Mouse (Mus musculus) kidney, postnatal 0 days (tissue): ENCODE measurements around the gene Il4. TPM values are rescaled to one million over a fixed set of nuclear protein-coding genes. Genes with fewer than 3 reads are reported as not detected.

Experiments used
- ATAC-seq: fragments of 200-750 bp; cut with Nextera tagmentation; replicated peaks from 2 replicates; pipeline ENCODE4 v1.8.0; 2017; ENCODE audit warnings: low read depth, moderate number of reproducible peaks, moderate TSS enrichment, moderate library complexity; ENCODE audit not compliant: low FRiP score
- DNase-seq: peaks from one replicate; pipeline ENCODE4 v3.0.0-alpha.2; 2016; ENCODE audit warnings: low spot score
- H3K27ac ChIP-seq: fragments of 300-500 bp; sonication (generic); 2 replicates; pipeline ENCODE4 v1.5.1; 2014; ENCODE audit warnings: mild to moderate bottlenecking
- H3K27me3 ChIP-seq: fragments of 300-500 bp; sonication (generic); 2 replicates; pipeline ENCODE4 v1.6.1; 2014; ENCODE audit warnings: low read length, mixed read lengths; ENCODE audit not compliant: insufficient read depth
- H3K36me3 ChIP-seq: fragments of 300-500 bp; sonication (generic); 2 replicates; pipeline ENCODE4 v1.6.1; 2014; ENCODE audit warnings: low read length, mixed read lengths; ENCODE audit not compliant: insufficient read depth
- H3K4me1 ChIP-seq: fragments of 300-500 bp; sonication (generic); replicated peaks from 2 replicates; pipeline ENCODE4 v1.6.1; 2014; ENCODE audit warnings: antibody characterized with exemption, low read length, mixed read lengths; ENCODE audit not compliant: insufficient read depth
- H3K4me2 ChIP-seq: fragments of 300-500 bp; sonication (generic); 2 replicates; pipeline ENCODE4 v1.6.1; 2014; ENCODE audit warnings: mild to moderate bottlenecking, low read length, moderate library complexity, mixed read lengths
- H3K4me3 ChIP-seq: fragments of 300-500 bp; sonication (generic); replicated peaks from 2 replicates; pipeline ENCODE4 v1.5.1; 2014; ENCODE audit warnings: low read depth, low read length
- H3K9ac ChIP-seq: fragments of 300-500 bp; sonication (generic); 2 replicates; pipeline ENCODE4 v1.6.1; 2014; ENCODE audit warnings: low read depth, low read length
- H3K9me3 ChIP-seq: fragments of 300-500 bp; sonication (generic); replicated peaks from 2 replicates; pipeline ENCODE4 v1.6.1; 2016; ENCODE audit warnings: low read length, inconsistent platforms, mixed read lengths
- CTCF ChIP-seq: IDR thresholded peaks from 2 replicates; pipeline ENCODE4 v1.5.1; 2016; ENCODE audit warnings: antibody characterized with exemption, low read depth, mild to moderate bottlenecking, moderate library complexity
- WGBS: fragments of 180-500 bp; shearing (Covaris S2); extraction: QIAGEN DNeasy Blood & Tissue Kit; methylation state at CpG from one replicate; pipeline ENCODE4 v1.1.7; 2014; 5-methylcytosine and 5-hydroxymethylcytosine counted together
- polyA plus RNA-seq: library from polyadenylated mRNA; unstranded; fragments of >200 nt; fragmentation: Nextera tagmentation; extraction: Ambion mirVana; gene quantifications from 2 replicates; pipeline ENCODE4 v1.2.1, GENCODE M21; 2015

The Il4 gene
- polyA plus RNA-seq, 1 experiment from 2014 or later, result 0.78 TPM

- Histone ChIP-seq H3K4me2 (no peak overlapping the region), H3K4me1 (no peaks in the 10 kb centered on the region), H3K27ac (no peak overlapping the region), H3K9ac (no peak overlapping the region), H3K4me3 (no peak overlapping the region), H3K27me3 (no peaks in the 10 kb centered on the region), H3K9me3 (no peaks in the 10 kb centered on the region), H3K36me3 (no peaks in the 10 kb centered on the region)
- TF ChIP-seq CTCF, result peak; percentile 84
- ATAC-seq (0 out of 2 replicates have a peak, but pooled peaks have one; percentile 59), DNase-seq (peak; percentile 91)
- WGBS, result 10% methylated on average over 1 of the region's 1 CpGs
Measured at GRCm38 (mm10) chr11:53627859-53628258, 9.4 kb upstream of the Il4 start.

- H3K27me3 ChIP-seq, result no peaks in the 10 kb centered on the region
- no peaks in the 10 kb centered on the region for H3K36me3 ChIP-seq
- H3K4me1 ChIP-seq, result no peaks in the 10 kb centered on the region
- no peak overlapping the region for H3K27ac ChIP-seq
- DNase-seq (no peak), ATAC-seq (no peak)
- H3K9ac ChIP-seq, result no peak overlapping the region
- WGBS, result 52% methylated on average over 17 of the region's 17 CpGs
- H3K4me3 ChIP-seq, result no peak overlapping the region
- no peak for TF ChIP-seq CTCF
- H3K4me2 ChIP-seq, result no peak overlapping the region
- no peaks in the 10 kb centered on the region for H3K9me3 ChIP-seq
Measured at GRCm38 (mm10) chr11:53626802-53627373, 8.4 kb upstream of the Il4 start.

DNA sequence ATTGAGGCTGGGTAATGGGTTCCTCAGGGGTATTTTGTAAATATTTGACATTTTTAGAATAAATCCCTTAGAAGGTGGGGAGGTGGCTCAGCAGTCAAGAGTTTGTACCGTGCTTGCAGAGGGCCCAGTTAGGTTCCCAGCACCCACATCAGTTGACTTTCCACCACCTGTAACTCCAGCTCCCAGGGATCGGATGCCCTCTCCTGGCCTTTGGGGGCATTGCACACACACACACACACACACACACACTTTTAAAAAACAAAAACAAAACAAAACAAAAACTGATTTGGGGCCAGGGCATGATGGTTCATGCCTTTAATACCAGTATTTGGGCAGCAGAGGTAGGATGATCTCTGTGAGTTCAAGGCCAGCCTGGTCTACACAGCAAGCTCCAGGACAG, 5.7 kb upstream of the Il4 start:
- Histone ChIP-seq H3K27ac (no peak overlapping the region), H3K4me1 (no peaks in the 10 kb centered on the region), H3K4me3 (no peak overlapping the region), H3K9me3 (no peaks in the 10 kb centered on the region), H3K27me3 (no peaks in the 10 kb centered on the region), H3K9ac (no peak overlapping the region), H3K36me3 (no peaks in the 10 kb centered on the region), H3K4me2 (no peak overlapping the region)
- DNase-seq (no peak), ATAC-seq (no peak)
- WGBS, result 98% methylated on average over 2 of the region's 2 CpGs
- no peak for TF ChIP-seq CTCF

- 76% methylated on average over 9 of the region's 9 CpGs for WGBS
- DNase-seq, result no peak
- H3K4me1 ChIP-seq, result no peaks in the 10 kb centered on the region
- H3K4me3 ChIP-seq, result no peak overlapping the region
- H3K4me2 ChIP-seq, result no peak overlapping the region
- no peaks in the 10 kb centered on the region for H3K27me3 ChIP-seq
- no peaks in the 10 kb centered on the region for H3K36me3 ChIP-seq
- ATAC-seq, result no peak
- no peak overlapping the region for H3K27ac ChIP-seq
- no peak for TF ChIP-seq CTCF
- no peaks in the 10 kb centered on the region for H3K9me3 ChIP-seq
- no peak overlapping the region for H3K9ac ChIP-seq
Measured at GRCm38 (mm10) chr11:53623573-53623972, 5.1 kb upstream of the Il4 start.

DNA sequence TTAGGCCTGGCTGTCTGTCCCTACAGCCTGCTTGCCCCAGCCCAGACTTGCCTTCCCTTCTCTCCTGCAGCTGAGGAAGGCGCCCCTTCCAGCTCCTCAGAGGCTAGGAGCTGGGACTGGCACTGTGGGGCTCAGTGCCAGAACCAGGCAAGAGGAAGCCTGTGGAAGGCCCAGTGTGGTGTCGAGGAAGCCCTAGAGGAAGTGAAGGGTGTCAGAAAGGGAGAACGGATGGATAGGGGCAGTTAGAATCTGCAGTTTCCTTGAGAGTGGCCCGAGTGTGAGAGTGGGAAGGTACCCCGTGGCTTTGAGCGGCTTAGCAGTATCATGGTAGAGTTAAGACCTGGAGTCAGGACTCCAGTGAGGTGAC, 4.0 kb upstream of the Il4 start:
- no peak for DNase-seq
- H3K4me1 ChIP-seq, result no peaks in the 10 kb centered on the region
- 73% methylated on average over 6 of the region's 6 CpGs for WGBS
- ATAC-seq, result no peak
- H3K36me3 ChIP-seq, result no peaks in the 10 kb centered on the region
- TF ChIP-seq CTCF, result no peak
- H3K9me3 ChIP-seq, result no peaks in the 10 kb centered on the region
- H3K4me2 ChIP-seq, result no peak overlapping the region
- no peak overlapping the region for H3K4me3 ChIP-seq
- no peak overlapping the region for H3K9ac ChIP-seq
- H3K27me3 ChIP-seq, result no peaks in the 10 kb centered on the region
- no peak overlapping the region for H3K27ac ChIP-seq

- 70% methylated on average over 11 of the region's 11 CpGs for WGBS
- Histone ChIP-seq H3K4me3 (no peak overlapping the region), H3K4me2 (no peak overlapping the region), H3K27ac (no peak overlapping the region), H3K9me3 (no peaks in the 10 kb centered on the region), H3K27me3 (no peaks in the 10 kb centered on the region), H3K4me1 (no peaks in the 10 kb centered on the region), H3K36me3 (no peaks in the 10 kb centered on the region), H3K9ac (no peak overlapping the region)
- no peak for ATAC-seq
- no peak for TF ChIP-seq CTCF
- no peak for DNase-seq
Measured at GRCm38 (mm10) chr11:53621582-53622439, 3.3 kb upstream of the Il4 start.
